Mouse (Mus musculus) CH12.LX (cell line): ENCODE results near the gene Cttnbp2.

Experiments
- CTCF ChIP-seq, 2 experiments: IDR thresholded peaks in 1 of 2; conservative IDR thresholded peaks in 1 of 2; 2 replicates each; pipeline ENCODE4 v1.5.1; 2011 to 2012; ENCODE audit warnings: low read depth in 2 of 2, low read length in 2 of 2, improper control_type of control experiment in 1 of 2, inconsistent platforms in 1 of 2, mild to moderate bottlenecking in 1 of 2, moderate library complexity in 1 of 2
- ELF1 ChIP-seq: IDR thresholded peaks from 2 replicates; pipeline ENCODE4 v1.6.1; 2014; ENCODE audit warnings: low read depth, mild to moderate bottlenecking, inconsistent platforms, low read length, improper control_type of control experiment
- EP300 ChIP-seq: IDR thresholded peaks from 2 replicates; pipeline ENCODE4 v1.6.1; 2011; ENCODE audit warnings: low read length, improper control_type of control experiment
- JUND ChIP-seq: conservative IDR thresholded peaks from 2 replicates; pipeline ENCODE4 v1.6.1; 2011; ENCODE audit warnings: low read depth, low read length, improper control_type of control experiment
- NRF1 ChIP-seq: IDR thresholded peaks from 2 replicates; pipeline ENCODE4 v1.6.1; 2014; ENCODE audit warnings: low read depth, mild to moderate bottlenecking, inconsistent platforms, low read length, improper control_type of control experiment, moderate library complexity
- POLR2A ChIP-seq: IDR thresholded peaks from 2 replicates; pipeline ENCODE4 v1.6.1; 2011; ENCODE audit warnings: low read depth, mild to moderate bottlenecking, improper control_type of control experiment, low read length
- POLR2AphosphoS2 ChIP-seq: IDR thresholded peaks from 2 replicates; pipeline ENCODE4 v1.6.1; 2011; ENCODE audit warnings: low read depth, low read length, improper control_type of control experiment

- no peak for TF ChIP-seq CTCF (conservative IDR thresholded peaks at IDR 0.05 in 1 of 2, IDR thresholded peaks at IDR 0.05 in 1 of 2; ENCODE audit: low read depth in 2 of 2, low read length in 2 of 2)
- no peak for TF ChIP-seq NRF1
- no peak for TF ChIP-seq POLR2AphosphoS2
- TF ChIP-seq JUND = no peak
- TF ChIP-seq POLR2A = no peak
- 0 out of 2 replicates have a peak, but pooled peaks have one; percentile 21 for TF ChIP-seq EP300
- no peak for TF ChIP-seq ELF1
Measured at GRCm38 (mm10) chr6:18492248-18492901, 22.3 kb downstream of the Cttnbp2 start.
